Mouse (Mus musculus) liver, embryonic 14.5 days (tissue): ENCODE measurements around the gene Hmgn2.

Source experiments
- CTCF ChIP-seq: IDR thresholded peaks from 2 replicates; pipeline ENCODE4 v1.5.1; 2016; ENCODE audit warnings: antibody characterized with exemption, low read depth, control low read depth
- EP300 ChIP-seq: IDR thresholded peaks from 2 replicates; pipeline ENCODE4 v1.6.1; 2016; ENCODE audit warnings: antibody characterized with exemption, low read depth

- TF ChIP-seq CTCF (no peak), EP300 (no peak)
Measured at GRCm38 (mm10) chr4:134011450-134012414, 43.3 kb upstream of the Hmgn2 start.
